Mouse (Mus musculus) hindbrain, postnatal 0 days (tissue): Measurements from ENCODE around the gene Mettl7a1. TPM values are rescaled to one million over a fixed set of nuclear protein-coding genes. Genes with fewer than 3 reads are reported as not detected.
"Not testable (repeated sequence)": the region's sequence is repeated elsewhere in the genome, so short reads cannot be mapped to it uniquely, and the experiment has no call there.

ENCODE experiments used
- ATAC-seq: fragments of 200-750 bp; cut with Nextera tagmentation; 2 replicates; pipeline ENCODE4 v1.8.0; 2017; ENCODE audit warnings: mild to moderate bottlenecking, moderate TSS enrichment, moderate library complexity
- DNase-seq: peaks from one replicate; pipeline ENCODE4 v3.0.0-alpha.2; 2015; ENCODE audit warnings: low spot score
- H3K27ac ChIP-seq: fragments of 300-500 bp; sonication (generic); 2 replicates; pipeline ENCODE4 v1.5.1; 2014; ENCODE audit warnings: mild to moderate bottlenecking
- H3K27me3 ChIP-seq: fragments of 300-500 bp; sonication (generic); 2 replicates; pipeline ENCODE4 v1.6.1; 2014; ENCODE audit warnings: low read length, mixed read lengths; ENCODE audit not compliant: insufficient read depth
- H3K36me3 ChIP-seq: fragments of 300-500 bp; sonication (generic); 2 replicates; pipeline ENCODE4 v1.6.1; 2014; ENCODE audit warnings: low read length, mixed read lengths; ENCODE audit not compliant: insufficient read depth
- H3K4me1 ChIP-seq: fragments of 300-500 bp; sonication (generic); 2 replicates; pipeline ENCODE4 v1.6.1; 2014; ENCODE audit warnings: antibody characterized with exemption, low read length, mixed read lengths; ENCODE audit not compliant: insufficient read depth
- H3K4me2 ChIP-seq: fragments of 300-500 bp; sonication (generic); 2 replicates; pipeline ENCODE4 v1.6.1; 2014; ENCODE audit warnings: low read depth, mild to moderate bottlenecking, low read length, moderate library complexity, mixed read lengths
- H3K4me3 ChIP-seq: fragments of 300-500 bp; sonication (generic); 2 replicates; pipeline ENCODE4 v1.5.1; 2014; ENCODE audit warnings: low read length
- H3K9ac ChIP-seq: fragments of 300-500 bp; sonication (generic); replicated peaks from 2 replicates; pipeline ENCODE4 v1.6.1; 2014; ENCODE audit warnings: mild to moderate bottlenecking, low read length, moderate library complexity, mixed read lengths
- H3K9me3 ChIP-seq: fragments of 300-500 bp; sonication (generic); 2 replicates; pipeline ENCODE4 v1.6.1; 2016; ENCODE audit warnings: low read length, mixed read lengths
- CTCF ChIP-seq: IDR thresholded peaks from 2 replicates; pipeline ENCODE4 v1.5.1; 2016; ENCODE audit warnings: antibody characterized with exemption, control low read depth, low read depth
- WGBS: fragments of 180-500 bp; shearing (Covaris S2); extraction: QIAGEN DNeasy Blood & Tissue Kit; methylation state at CpG from one replicate; pipeline ENCODE4 v1.1.7; 2014; 5-methylcytosine and 5-hydroxymethylcytosine counted together
- polyA plus RNA-seq: library from polyadenylated mRNA; unstranded; fragments of >200 nt; fragmentation: Nextera tagmentation; extraction: Ambion mirVana; gene quantifications from 2 replicates; pipeline ENCODE4 v1.2.1, GENCODE M21; 2015
- total RNA-seq: library from RNA; depleted of rRNA; stranded (reverse); fragments of >200 nt; gene quantifications from 2 replicates; pipeline ENCODE4 v1.2.3, GENCODE M21; 2014

Mettl7a1 gene
- total and polyA plus RNA-seq, 2 experiments from 2014 or later = 1.8 to 9.3 TPM

DNA sequence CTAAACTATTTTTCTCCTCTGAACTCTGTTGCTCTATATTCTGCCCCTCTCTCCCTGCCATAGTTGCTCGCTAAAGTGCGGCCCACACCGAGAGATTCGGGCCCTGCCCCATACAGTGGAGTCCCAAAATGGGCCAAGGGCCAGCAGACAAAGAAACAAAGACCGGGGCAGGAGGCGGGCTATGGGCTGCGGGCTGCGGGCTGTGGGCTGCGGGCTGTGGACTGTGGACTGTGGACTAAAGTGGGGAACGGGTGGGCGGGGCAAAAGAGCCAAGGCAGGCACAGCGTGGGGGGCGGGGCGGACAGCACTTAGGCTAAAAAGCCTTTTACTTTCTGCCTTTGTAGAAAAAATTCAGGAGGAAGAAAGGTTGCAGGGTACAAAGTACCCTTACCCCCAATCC is 42.8 kb downstream of the Mettl7a1 start:
- Histone ChIP-seq H3K4me2 (no peak overlapping the region), H3K4me1 (no peaks in the 10 kb centered on the region), H3K4me3 (no peak overlapping the region), H3K36me3 (no peaks in the 10 kb centered on the region), H3K9ac (no peak overlapping the region), H3K9me3 (no peaks in the 10 kb centered on the region), H3K27me3 (no peaks in the 10 kb centered on the region), H3K27ac (no peak overlapping the region)
- 60% methylated on average over 14 of the region's 14 CpGs for WGBS
- no peak for ATAC-seq
- no peak for TF ChIP-seq CTCF
- DNase-seq = no peak

GRCm38 (mm10) chr15:100349496-100349895 is 45.6 kb downstream of the Mettl7a1 start:
- 50% methylated on average over 2 of the region's 2 CpGs for WGBS
- Histone ChIP-seq H3K27me3 (no peaks in the 10 kb centered on the region), H3K27ac (no peak overlapping the region), H3K4me3 (no peak overlapping the region), H3K9me3 (no peaks in the 10 kb centered on the region), H3K36me3 (no peaks in the 10 kb centered on the region), H3K9ac (no peak overlapping the region), H3K4me2 (no peak overlapping the region), H3K4me1 (no peaks in the 10 kb centered on the region)
- no peak for TF ChIP-seq CTCF
- DNase-seq (no peak), ATAC-seq (no peak)

GRCm38 (mm10) chr15:100351501-100352060 is 47.6 kb downstream of the Mettl7a1 start:
- Histone ChIP-seq H3K36me3 (no peaks in the 10 kb centered on the region), H3K9me3 (no peaks in the 10 kb centered on the region), H3K9ac (no peak overlapping the region), H3K4me1 (no peaks in the 10 kb centered on the region), H3K4me2 (no peak overlapping the region), H3K27ac (no peak overlapping the region), H3K27me3 (no peaks in the 10 kb centered on the region), H3K4me3 (no peak overlapping the region)
- no peak for ATAC-seq
- WGBS = 74% methylated on average over 6 of the region's 6 CpGs
- no peak for DNase-seq
- no peak for TF ChIP-seq CTCF

DNA sequence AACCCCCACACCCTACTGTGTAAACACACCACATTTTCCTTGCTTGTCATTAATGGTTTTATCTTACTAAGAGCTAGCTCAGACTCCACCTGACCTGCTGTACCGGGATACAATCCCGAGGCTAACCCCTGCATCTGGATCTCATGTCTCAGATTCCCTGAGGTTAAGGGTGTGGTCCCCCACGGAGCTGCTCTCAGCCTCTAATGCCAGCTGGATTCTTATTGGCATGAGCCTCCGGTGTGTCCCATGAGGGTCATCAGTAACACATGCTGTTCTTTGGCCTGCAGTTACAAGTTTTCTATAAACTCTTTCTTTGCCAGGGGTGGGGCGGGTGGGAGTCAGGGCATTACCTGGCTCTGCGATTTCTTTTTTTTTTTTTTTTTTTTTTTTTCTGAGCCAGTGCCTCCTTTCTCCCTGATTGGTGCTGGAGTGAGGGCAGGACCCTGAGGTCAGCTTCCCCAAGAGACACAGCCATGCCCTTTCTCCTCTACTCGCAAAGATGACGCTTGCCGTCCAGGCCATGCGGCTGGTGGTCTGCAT is 48.8 kb downstream of the Mettl7a1 start, which contains the start of the genes Methig1 and Mettl7a2:
Gene Methig1 (plus strand): TSS at position 439 of the 540 bp plus-strand sequence.
Gene Mettl7a2 (plus strand): TSS at position 490 of the 540 bp plus-strand sequence.
- whole genome bisulfite sequencing = 83% methylated on average over 10 of the region's 10 CpGs
- no peak within 1 kb of the TSS for H3K4me3 ChIP-seq
- TF ChIP-seq CTCF = no peak

GRCm38 (mm10) chr15:100353399-100353798 is 49.5 kb downstream of the Mettl7a1 start:
- ATAC-seq, DNase-seq, H3K36me3 ChIP-seq, H3K27ac ChIP-seq, H3K9me3 ChIP-seq, H3K27me3 ChIP-seq, H3K4me2 ChIP-seq, H3K4me3 ChIP-seq, H3K9ac ChIP-seq, H3K4me1 ChIP-seq: not testable (repeated sequence)
- 91% methylated on average over 22 of the region's 22 CpGs for WGBS

More for the DNA sequence above, 48.8 kb downstream of the Mettl7a1 start, which contains the start of the genes Methig1 and Mettl7a2:
- Histone ChIP-seq H3K9ac (no peak within 1 kb of the TSS), H3K9me3 (no peaks in the 10 kb centered on the region), H3K36me3 (no peaks in the 10 kb centered on the region), H3K27me3 (no peaks in the 10 kb centered on the region), H3K4me1 (no peaks in the 10 kb centered on the region), H3K4me2 (no peak within 1 kb of the TSS), H3K27ac (no peak within 1 kb of the TSS)
- ATAC-seq (no peak), DNase-seq (no peak)

DNA sequence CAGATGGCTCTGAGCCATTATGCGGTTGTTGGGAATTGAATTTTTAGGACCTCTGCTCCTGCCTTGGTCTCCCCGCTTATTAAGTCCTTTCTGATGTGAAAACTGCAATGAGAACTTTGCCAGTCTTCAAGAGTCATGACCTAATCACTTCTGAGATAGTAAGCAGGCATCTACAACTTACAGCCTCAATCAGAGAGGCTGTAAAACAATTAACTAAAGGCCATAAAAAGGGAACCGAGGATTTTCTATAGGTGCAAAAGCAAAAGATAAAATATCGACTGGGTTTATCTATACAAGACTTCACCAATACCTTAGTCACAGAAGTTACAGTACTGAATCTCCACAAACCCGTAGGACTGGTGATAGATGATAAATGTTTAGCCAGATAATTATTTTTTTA is 51.9 kb downstream of the Mettl7a1 start:
- H3K27ac ChIP-seq = no peak overlapping the region
- no peak overlapping the region for H3K4me3 ChIP-seq
- no peaks in the 10 kb centered on the region for H3K36me3 ChIP-seq
- no peaks in the 10 kb centered on the region for H3K27me3 ChIP-seq
- TF ChIP-seq CTCF = no peak
- WGBS = 92% methylated on average over 5 of the region's 5 CpGs
- no peak for ATAC-seq
- no peaks in the 10 kb centered on the region for H3K9me3 ChIP-seq
- no peak for DNase-seq
- no peak overlapping the region for H3K9ac ChIP-seq
- no peaks in the 10 kb centered on the region for H3K4me1 ChIP-seq
- no peak overlapping the region for H3K4me2 ChIP-seq

DNA sequence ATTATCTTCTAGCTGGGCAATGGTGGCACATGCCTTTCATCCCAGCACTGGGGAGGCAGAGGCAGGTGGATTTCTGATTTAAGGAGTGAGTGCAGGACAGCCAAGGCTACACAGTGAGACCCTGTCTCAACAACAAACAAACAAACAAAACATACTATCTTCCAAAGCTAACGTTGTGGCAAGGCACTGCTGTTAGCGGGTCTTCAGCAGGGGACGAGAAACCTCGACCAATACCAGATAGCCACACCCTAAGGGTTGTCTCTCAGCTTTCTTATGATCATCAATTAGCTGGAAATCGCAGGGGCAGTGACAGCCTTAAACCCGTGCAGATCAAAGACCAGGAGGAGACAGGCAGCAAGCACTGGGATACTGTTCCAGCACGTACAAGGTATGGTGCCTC is 60.3 kb downstream of the Mettl7a1 start, which contains the start of gene Higd1c:
Gene Higd1c (plus strand): TSS at position 301 of the 400 bp plus-strand sequence.
- Histone ChIP-seq H3K9me3 (no peaks in the 10 kb centered on the region; the same call in 1 of the 2 replicates), H3K9ac (no peak within 1 kb of the TSS), H3K4me1 (no peaks in the 10 kb centered on the region), H3K4me2 (no peak within 1 kb of the TSS), H3K27me3 (no peaks in the 10 kb centered on the region), H3K27ac (no peak within 1 kb of the TSS), H3K36me3 (no peaks in the 10 kb centered on the region), H3K4me3 (no peak within 1 kb of the TSS)
- TF ChIP-seq CTCF = no peak
- ATAC-seq = no peak
- no peak for DNase-seq
- WGBS = 79% methylated on average over 7 of the region's 7 CpGs

DNA sequence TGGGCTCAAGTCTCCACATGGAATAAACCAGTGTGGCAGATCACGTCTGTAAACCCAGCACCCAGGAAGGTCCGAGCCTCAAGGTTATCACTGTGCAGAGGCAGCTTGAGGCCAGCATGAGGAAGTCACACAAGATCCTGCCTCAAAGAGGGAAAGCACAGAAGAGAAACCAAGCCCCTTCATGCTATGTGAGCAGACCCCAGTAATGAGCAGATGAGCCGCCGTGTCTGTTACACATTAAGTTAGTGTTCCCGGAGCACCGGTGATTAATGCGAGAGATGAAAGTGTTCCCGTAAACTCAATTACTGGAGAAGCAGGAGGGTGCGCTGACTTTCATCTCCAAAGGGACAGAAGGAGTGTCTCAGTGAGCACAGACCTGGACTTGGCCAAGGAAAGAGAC is 62.0 kb downstream of the Mettl7a1 start:
- H3K4me2 ChIP-seq, H3K27me3 ChIP-seq, H3K9me3 ChIP-seq, H3K4me1 ChIP-seq, H3K9ac ChIP-seq, DNase-seq, H3K4me3 ChIP-seq, H3K27ac ChIP-seq, H3K36me3 ChIP-seq, ATAC-seq: not testable (repeated sequence)
- WGBS = 50% methylated on average over 8 of the region's 9 CpGs
